21 mouse cellular contexts compared by ENCODE assay signal in the genomic region with DNA sequence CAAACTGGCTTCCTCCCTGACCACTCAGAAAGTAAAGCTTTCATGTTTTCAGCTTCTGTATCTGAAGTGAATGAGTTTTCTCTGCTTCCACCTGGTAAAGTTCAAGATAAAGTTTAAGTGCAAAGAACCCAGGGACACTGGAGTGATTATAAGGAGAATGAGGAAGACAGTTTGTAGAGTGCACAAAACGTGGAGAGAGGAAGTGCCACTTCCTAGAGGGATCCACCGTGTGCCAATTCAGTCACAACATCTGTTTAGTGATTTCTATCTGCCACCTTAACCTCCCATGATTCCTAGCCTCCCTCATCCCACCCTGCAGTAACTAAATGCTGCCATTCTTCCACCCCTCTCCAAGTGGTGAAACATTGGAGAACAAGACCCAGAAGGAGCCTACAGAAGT. TPM values are rescaled to one million over a fixed set of nuclear protein-coding genes. Genes with fewer than 3 reads are reported as not detected.
DNase-seq lines count a peak whose midpoint lies in the region; ATAC-seq lines count a peak whose summit lies in the region.
"Had no signal": no experiment of that assay in that cellular context is flagged by ENCODE, and none has a peak within 500 bp of the region (broad histone marks: within the 10 kb centered on the region; RNA-seq: fewer than 3 reads in every experiment).

No protein-coding gene starts in this region.

- no peaks in the 10 kb centered on the region for H3K4me1 ChIP-seq in limb, embryonic 15.5 days
- H3K4me1 ChIP-seq in limb, embryonic 10.5 days = no peaks in the 10 kb centered on the region
- H3K4me1 ChIP-seq in midbrain, embryonic 16.5 days (ENCODE audit: control insufficient read depth, insufficient read depth, low read length) = no peaks in the 10 kb centered on the region
- H3K4me1 ChIP-seq: embryonic facial prominence, embryonic 10.5 days; embryonic facial prominence, embryonic 12.5 days; forebrain, embryonic 13.5 days; forebrain, embryonic 15.5 days had no signal

- no peak overlapping the region for H3K27ac ChIP-seq in limb, embryonic 15.5 days
- no peak overlapping the region for H3K27ac ChIP-seq in limb, embryonic 10.5 days
- H3K27ac ChIP-seq in midbrain, embryonic 16.5 days (ENCODE audit: low read length) = no peak overlapping the region
- H3K27ac ChIP-seq: embryonic facial prominence, embryonic 10.5 days; embryonic facial prominence, embryonic 12.5 days; forebrain, embryonic 13.5 days; forebrain, embryonic 15.5 days had no signal

- H3K27me3 ChIP-seq in limb, embryonic 15.5 days = no peaks in the 10 kb centered on the region
- H3K27me3 ChIP-seq in limb, embryonic 10.5 days (ENCODE audit: low read depth, poor library complexity, severe bottlenecking) = no peaks in the 10 kb centered on the region
- no peaks in the 10 kb centered on the region for H3K27me3 ChIP-seq in midbrain, embryonic 16.5 days (ENCODE audit: control insufficient read depth, insufficient read depth, low read depth, low read length)
- H3K27me3 ChIP-seq: embryonic facial prominence, embryonic 12.5 days; forebrain, embryonic 13.5 days; forebrain, embryonic 15.5 days had no signal

- peak overlapping the region; percentile 13; the same call in 1 of the 2 replicates for H3K4me3 ChIP-seq in limb, embryonic 15.5 days
- no peak overlapping the region for H3K4me3 ChIP-seq in limb, embryonic 10.5 days
- no peak overlapping the region for H3K4me3 ChIP-seq in midbrain, embryonic 16.5 days (ENCODE audit: low read depth, low read length)
- H3K4me3 ChIP-seq: embryonic facial prominence, embryonic 10.5 days; embryonic facial prominence, embryonic 12.5 days; forebrain, embryonic 13.5 days; forebrain, embryonic 15.5 days had no signal

- no peaks in the 10 kb centered on the region for H3K36me3 ChIP-seq in limb, embryonic 15.5 days
- no peaks in the 10 kb centered on the region for H3K36me3 ChIP-seq in limb, embryonic 10.5 days
- no peaks in the 10 kb centered on the region for H3K36me3 ChIP-seq in midbrain, embryonic 16.5 days (ENCODE audit: control insufficient read depth, insufficient read depth, low read length)
- H3K36me3 ChIP-seq: embryonic facial prominence, embryonic 10.5 days; embryonic facial prominence, embryonic 12.5 days; forebrain, embryonic 15.5 days had no signal

- no peak for ATAC-seq in limb, embryonic 15.5 days (ENCODE audit: insufficient number of reproducible peaks, low FRiP score, low TSS enrichment, low read depth)
- ATAC-seq in megakaryocyte, adult 5-6 weeks (ENCODE audit: poor library complexity, severe bottlenecking) = peak; percentile 34; the same call in 1 of the 2 replicates
- no peak for ATAC-seq in midbrain, embryonic 16.5 days
- ATAC-seq: forebrain, embryonic 13.5 days; forebrain, embryonic 15.5 days; forebrain, postnatal 0 days had no signal

- no peak for DNase-seq in limb, embryonic 10.5 days (ENCODE audit: low spot score)
- no peak for DNase-seq in ovary, adult 18-20 months (ENCODE audit: low spot score)
- DNase-seq: adrenal gland, adult 8-10 months; adrenal gland, postnatal 14 days; adrenal gland, postnatal 36 days; cerebellum, adult 11-12 months; cerebellum, adult 2 months; cerebellum, adult 9-10 months; cerebellum, postnatal 25 days; forebrain, postnatal 0 days had no signal

- 59% methylated on average over 2 of the region's 2 CpGs for WGBS in limb, embryonic 15.5 days
- 74% methylated on average over 2 of the region's 2 CpGs for WGBS in limb, embryonic 10.5 days
- 77% methylated on average over 2 of the region's 2 CpGs for WGBS in midbrain, embryonic 16.5 days

- no peaks in the 10 kb centered on the region for H3K9me3 ChIP-seq in limb, embryonic 15.5 days
- H3K9me3 ChIP-seq in limb, embryonic 10.5 days (replicated peaks) = no peaks in the 10 kb centered on the region
- no peaks in the 10 kb centered on the region for H3K9me3 ChIP-seq in midbrain, embryonic 16.5 days (replicated peaks; ENCODE audit: control insufficient read depth, low read length, poor library complexity, severe bottlenecking)
- H3K9me3 ChIP-seq: embryonic facial prominence, embryonic 12.5 days; forebrain, embryonic 15.5 days had no signal

- H3K9ac ChIP-seq in limb, embryonic 15.5 days = no peak overlapping the region
- no peak overlapping the region for H3K9ac ChIP-seq in midbrain, embryonic 16.5 days (ENCODE audit: low read depth, low read length)
- H3K9ac ChIP-seq: embryonic facial prominence, embryonic 12.5 days; forebrain, embryonic 13.5 days; forebrain, embryonic 15.5 days; forebrain, postnatal 0 days had no signal

- H3K4me2 ChIP-seq in limb, embryonic 15.5 days = no peak overlapping the region
- no peak overlapping the region for H3K4me2 ChIP-seq in midbrain, embryonic 16.5 days (ENCODE audit: low read length)
- H3K4me2 ChIP-seq: embryonic facial prominence, embryonic 12.5 days; forebrain, embryonic 13.5 days; forebrain, embryonic 15.5 days had no signal

RNA-seq across cellular contexts. Expression of a gene that starts 0.8 kb away (rescaled TPM):
- polyA plus RNA-seq in limb, embryonic 15.5 days (2015; fragmentation: Nextera tagmentation; extraction: Ambion mirVana) = 11.2 and 13.3 TPM in 2 replicates
- not detected in 2 replicates for polyA plus RNA-seq in limb, embryonic 10.5 days (2016; fragmentation: Nextera tagmentation; extraction: Ambion mirVana)
- not detected in 2 replicates for total RNA-seq in megakaryocyte, adult 5-6 weeks (2015)
- total RNA-seq in megakaryocyte, adult 5-6 weeks (2017) = not detected in 2 replicates
- not detected in 2 replicates for polyA plus RNA-seq in midbrain, embryonic 16.5 days (2015; fragmentation: Nextera tagmentation; extraction: Ambion mirVana)
- total RNA-seq: adrenal gland, adult 8-10 months; adrenal gland, postnatal 14 days; adrenal gland, postnatal 36 days; ES-E14; forebrain, postnatal 0 days; MEL had no signal
- polyA plus RNA-seq: C2C12; cerebellum, adult 2 months; cortical plate, adult 2 months; embryonic facial prominence, embryonic 10.5 days; forebrain, embryonic 13.5 days; forebrain, embryonic 15.5 days; forebrain, postnatal 0 days had no signal

Comparison
In these comparisons a context has a peak if more than half of its experiments do, and no peak if none do; other contexts are left out.
1. RNA of a gene that starts 0.8 kb away (polyA plus RNA-seq): 11.2 to 13.3 TPM in limb, embryonic 15.5 days; not detected in limb, embryonic 10.5 days and not detected in midbrain, embryonic 16.5 days; every median in the first group is over 10 times any median in the second.